Mouse (Mus musculus) MEL (cell line): ENCODE results near the gene Arid1b. TPM values are rescaled to one million over a fixed set of nuclear protein-coding genes. Genes with fewer than 3 reads are reported as not detected.

Source experiments
- DNase-seq: peaks from one replicate; pipeline ENCODE4 v3.0.0; 2011; ENCODE audit warnings: low read depth, low spot score
- H3K27ac ChIP-seq: 2 replicates; pipeline ENCODE4 v1.5.1; 2012; ENCODE audit warnings: low read depth, mild to moderate bottlenecking, control low read depth, low read length, moderate library complexity; ENCODE audit not compliant: control insufficient read depth
- H3K27me3 ChIP-seq, 2 experiments: fragments of 150-350 bp in 1 of 2; sonication (generic) in 1 of 2; 2 replicates each; pipeline ENCODE4 v1.6.1; 2012; ENCODE audit warnings: low read length in 2 of 2, mild to moderate bottlenecking in 2 of 2, improper control_type of control experiment in 1 of 2, moderate library complexity in 1 of 2; ENCODE audit not compliant: insufficient read depth in 2 of 2, control insufficient read depth in 1 of 2
- H3K36me3 ChIP-seq, 2 experiments: 2 replicates each; pipeline ENCODE4 v1.6.1; 2012 to 2014; ENCODE audit warnings: low read length in 2 of 2, improper control_type of control experiment in 1 of 2, inconsistent platforms in 1 of 2, mild to moderate bottlenecking in 1 of 2; ENCODE audit not compliant: insufficient read depth in 2 of 2, control insufficient read depth in 1 of 2
- H3K4me1 ChIP-seq, 2 experiments: fragments of 150-350 bp in 1 of 2; sonication (generic) in 1 of 2; 2 replicates each; pipeline ENCODE4 v1.6.1; 2012; ENCODE audit warnings: low read length in 2 of 2, improper control_type of control experiment in 1 of 2, mild to moderate bottlenecking in 1 of 2; ENCODE audit not compliant: insufficient read depth in 2 of 2, control insufficient read depth in 1 of 2
- H3K4me3 ChIP-seq, 2 experiments: fragments of 150-350 bp in 1 of 2; sonication (generic) in 1 of 2; 2 replicates each; pipeline ENCODE4 v1.5.1; 2012; ENCODE audit warnings: low read depth in 2 of 2, low read length in 2 of 2, mild to moderate bottlenecking in 2 of 2, moderate library complexity in 2 of 2, control low read depth in 1 of 2, improper control_type of control experiment in 1 of 2; ENCODE audit not compliant: control insufficient read depth in 1 of 2, insufficient read depth in 1 of 2
- H3K79me2 ChIP-seq: 2 replicates; pipeline ENCODE4 v1.6.1; 2012; ENCODE audit warnings: mild to moderate bottlenecking, low read length, moderate library complexity; ENCODE audit not compliant: control insufficient read depth, poor library complexity, insufficient read depth
- H3K9ac ChIP-seq: 2 replicates; pipeline ENCODE4 v1.6.1; 2012; ENCODE audit warnings: low read depth, mild to moderate bottlenecking, control low read depth, low read length, moderate library complexity; ENCODE audit not compliant: control insufficient read depth, poor library complexity, severe bottlenecking
- H3K9me3 ChIP-seq: fragments of 150-350 bp; sonication (generic); replicated peaks from 2 replicates; pipeline ENCODE4 v1.6.1; 2012; ENCODE audit warnings: mild to moderate bottlenecking, low read length, improper control_type of control experiment, moderate library complexity; ENCODE audit not compliant: insufficient read depth
- BHLHE40 ChIP-seq: IDR thresholded peaks from 2 replicates; pipeline ENCODE4 v1.6.1; 2012; ENCODE audit warnings: low read depth, mild to moderate bottlenecking, inconsistent platforms, low read length, improper control_type of control experiment, borderline replicate concordance
- CHD1 ChIP-seq: IDR thresholded peaks from 2 replicates; pipeline ENCODE4 v1.6.1; 2012; ENCODE audit warnings: low read depth, mild to moderate bottlenecking, inconsistent platforms, low read length, improper control_type of control experiment
- E2F4 ChIP-seq: IDR thresholded peaks from 2 replicates; pipeline ENCODE4 v1.6.1; 2011; ENCODE audit warnings: low read depth, low read length, improper control_type of control experiment, borderline replicate concordance
- ELF1 ChIP-seq: IDR thresholded peaks from 2 replicates; pipeline ENCODE4 v1.6.1; 2014; ENCODE audit warnings: low read depth, mild to moderate bottlenecking, inconsistent platforms, low read length, improper control_type of control experiment, moderate library complexity
- GABPA ChIP-seq: IDR thresholded peaks from 2 replicates; pipeline ENCODE4 v1.6.1; 2012; ENCODE audit warnings: low read depth, mild to moderate bottlenecking, inconsistent platforms, low read length, improper control_type of control experiment, moderate library complexity
- GATA1 ChIP-seq: IDR thresholded peaks from 2 replicates; pipeline ENCODE4 v1.6.1; 2011; ENCODE audit warnings: low read depth, low read length, improper control_type of control experiment
- JUND ChIP-seq: IDR thresholded peaks from 2 replicates; pipeline ENCODE4 v1.6.1; 2011; ENCODE audit warnings: low read depth, mild to moderate bottlenecking, improper control_type of control experiment, low read length
- MAX ChIP-seq: IDR thresholded peaks from 2 replicates; pipeline ENCODE4 v1.6.1; 2011; ENCODE audit warnings: low read length, improper control_type of control experiment
- MYB ChIP-seq: IDR thresholded peaks from 2 replicates; pipeline ENCODE4 v1.6.1; 2011; ENCODE audit warnings: mild to moderate bottlenecking, low read depth, low read length, improper control_type of control experiment
- NELFE ChIP-seq: IDR thresholded peaks from 2 replicates; pipeline ENCODE4 v1.6.1; 2011; ENCODE audit warnings: low read depth, low read length, improper control_type of control experiment
- NRF1 ChIP-seq: IDR thresholded peaks from 2 replicates; pipeline ENCODE4 v1.6.1; 2014; ENCODE audit warnings: low read depth, mild to moderate bottlenecking, inconsistent platforms, low read length, improper control_type of control experiment, moderate library complexity; ENCODE audit not compliant: poor library complexity, insufficient read depth, severe bottlenecking
- RCOR1 ChIP-seq: IDR thresholded peaks from 2 replicates; pipeline ENCODE4 v1.6.1; 2012; ENCODE audit warnings: low read depth, mild to moderate bottlenecking, inconsistent platforms, low read length, improper control_type of control experiment
- TCF12 ChIP-seq: IDR thresholded peaks from 2 replicates; pipeline ENCODE4 v1.6.1; 2014; ENCODE audit warnings: low read depth, mild to moderate bottlenecking, inconsistent platforms, low read length, improper control_type of control experiment, moderate library complexity
- USF2 ChIP-seq, 2 experiments: IDR thresholded peaks; 2 replicates each; pipeline ENCODE4 v1.6.1; 2011 to 2012; ENCODE audit warnings: improper control_type of control experiment in 2 of 2, low read length in 2 of 2, borderline replicate concordance in 1 of 2, inconsistent platforms in 1 of 2, low read depth in 1 of 2, mild to moderate bottlenecking in 1 of 2; ENCODE audit not compliant: insufficient read depth in 1 of 2
- ZC3H11A ChIP-seq: IDR thresholded peaks from 2 replicates; pipeline ENCODE4 v1.6.1; 2012; ENCODE audit warnings: low read depth, mild to moderate bottlenecking, inconsistent platforms, low read length, improper control_type of control experiment
- polyA plus RNA-seq, 2 experiments: library from polyadenylated mRNA; stranded (reverse) in 1 of 2; unstranded in 1 of 2; fragments of >175 nt in 1 of 2; fragments of >200 nt in 1 of 2; gene quantifications; 2 replicates each; pipeline versions ENCODE4 v1.2.1 to v1.2.4; 2012; ENCODE audit warnings: low replicate concordance in 2 of 2, low read depth in 1 of 2; ENCODE audit not compliant: insufficient read length in 2 of 2, insufficient read depth in 1 of 2, missing spikeins in 1 of 2
- total RNA-seq: library from RNA; depleted of rRNA; stranded (reverse); fragments of 300-350 nt; gene quantifications from 2 replicates; pipeline ENCODE4 v1.2.3, GENCODE M21; 2012

Arid1b gene
- total and polyA plus RNA-seq, 3 experiments = 13.4 to 17.4 TPM; not detected in 1

DNA sequence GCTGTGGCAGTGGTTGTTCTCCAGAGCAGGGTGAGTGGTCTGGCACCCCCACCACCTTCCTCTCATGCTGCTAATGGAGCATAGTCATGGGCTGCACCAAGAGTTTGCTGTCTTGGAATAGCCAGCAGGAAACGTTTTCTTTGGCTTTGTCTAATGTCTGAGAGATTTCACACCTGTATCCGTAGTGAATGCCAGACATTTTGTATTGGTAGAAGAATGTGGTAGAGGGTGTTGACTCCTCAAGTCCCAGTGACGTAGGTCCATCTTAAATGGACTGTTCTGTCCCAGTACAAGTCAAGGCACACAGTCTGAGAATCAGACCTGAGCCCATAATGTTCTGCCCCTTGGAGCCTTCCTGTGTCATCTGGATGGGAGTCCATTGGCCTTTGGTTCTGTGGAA lies 39.2 kb downstream of the Arid1b start:
- no peak overlapping the region for H3K27ac ChIP-seq
- no peaks in the 10 kb centered on the region for H3K9me3 ChIP-seq
- H3K4me1 ChIP-seq = no peaks in the 10 kb centered on the region; a peak in 1 of 4 replicates
- DNase-seq = no peak
- no peak for TF ChIP-seq MYB
- no peak for TF ChIP-seq ZC3H11A
- TF ChIP-seq USF2 (IDR thresholded peaks at IDR 0.05; ENCODE audit: borderline replicate concordance in 1 of 2, insufficient read depth in 1 of 2, low read depth in 1 of 2, low read length in 2 of 2) = no peak
- TF ChIP-seq NRF1 = no peak
- no peak overlapping the region for H3K9ac ChIP-seq
- peaks cover 25% of the 10 kb centered on the region for H3K79me2 ChIP-seq
- no peaks in the 10 kb centered on the region for H3K27me3 ChIP-seq
- H3K36me3 ChIP-seq = no peaks in the 10 kb centered on the region; a peak in 1 of 4 replicates
- no peak overlapping the region for H3K4me3 ChIP-seq

DNA sequence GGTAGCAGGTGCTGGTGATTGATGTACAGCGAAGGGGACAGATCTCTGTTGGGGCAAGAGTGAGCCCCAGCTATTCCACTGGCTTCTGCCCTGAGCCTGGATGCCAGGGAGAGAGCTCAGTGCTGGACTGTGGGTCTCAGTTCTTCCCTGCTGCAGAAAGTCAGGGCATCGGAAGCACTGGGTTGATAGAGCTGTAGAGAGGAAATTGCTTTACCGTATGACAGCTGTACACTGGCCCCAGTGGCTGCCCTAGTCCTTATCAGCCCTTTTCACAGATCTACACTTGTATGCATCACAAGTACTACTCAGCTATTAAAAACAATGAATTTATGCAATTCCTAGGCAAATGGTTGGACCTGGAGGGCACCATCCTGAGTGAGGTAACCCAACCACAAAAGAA lies 40.1 kb downstream of the Arid1b start:
- no peaks in the 10 kb centered on the region for H3K9me3 ChIP-seq
- peaks cover 19% of the 10 kb centered on the region for H3K79me2 ChIP-seq
- H3K4me3 ChIP-seq = no peak overlapping the region
- no peaks in the 10 kb centered on the region for H3K27me3 ChIP-seq
- peak; percentile 27 for DNase-seq
- no peaks in the 10 kb centered on the region; a peak in 1 of 4 replicates for H3K36me3 ChIP-seq
- no peak overlapping the region for H3K9ac ChIP-seq
- no peaks in the 10 kb centered on the region; a peak in 1 of 4 replicates for H3K4me1 ChIP-seq
- no peak for TF ChIP-seq ELF1
- no peak for TF ChIP-seq RCOR1
- no peak for TF ChIP-seq MAX
- TF ChIP-seq NRF1 = no peak
- TF ChIP-seq CHD1 = no peak
- TF ChIP-seq GABPA = no peak
- no peak for TF ChIP-seq TCF12
- TF ChIP-seq E2F4 = no peak
- TF ChIP-seq NELFE = no peak
- no peak overlapping the region for H3K27ac ChIP-seq

DNA sequence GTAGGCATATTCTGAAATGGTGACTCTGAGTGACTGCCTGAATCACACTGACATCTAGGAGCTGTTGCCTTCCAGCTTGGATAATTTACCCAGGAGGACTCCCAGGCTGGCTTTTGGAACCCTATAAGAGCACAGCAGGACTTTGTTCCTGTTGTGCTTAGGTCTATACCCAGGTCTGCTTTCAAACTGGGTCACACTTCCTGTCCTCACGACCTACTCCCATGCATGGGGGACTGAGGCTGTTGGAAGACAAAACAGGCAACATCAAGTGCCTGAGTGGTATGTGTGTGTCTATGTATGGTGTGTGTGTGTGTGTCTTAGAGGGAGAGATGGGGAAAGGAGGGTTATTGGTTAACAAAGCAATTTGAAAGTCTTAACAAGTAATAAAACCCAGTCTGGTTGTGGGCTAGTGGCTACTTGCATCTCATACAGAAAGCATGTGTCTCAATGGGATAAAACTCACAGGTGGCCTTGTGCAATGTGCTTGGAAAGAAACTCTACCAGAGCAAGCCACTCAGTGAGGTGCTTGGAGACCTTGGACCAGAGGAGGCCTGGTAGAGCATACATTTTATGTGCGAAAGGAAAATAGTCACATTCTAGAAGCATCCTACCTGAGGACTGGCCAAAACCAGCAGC lies 42.2 kb downstream of the Arid1b start:
- no peak for TF ChIP-seq GATA1
- TF ChIP-seq JUND = no peak
- TF ChIP-seq RCOR1 = no peak
- TF ChIP-seq BHLHE40 = no peak
- no peak for TF ChIP-seq MAX
- TF ChIP-seq NRF1 = no peak
- Histone ChIP-seq H3K9me3 (no peaks in the 10 kb centered on the region), H3K27ac (no peak overlapping the region), H3K4me3 (no peak overlapping the region), H3K79me2 (peaks cover 5% of the 10 kb centered on the region), H3K36me3 (peaks cover 0 to 1% of the 10 kb centered on the region in 2 experiments; a peak in 2 of 4 replicates), H3K27me3 (no peaks in the 10 kb centered on the region), H3K4me1 (no peaks in the 10 kb centered on the region; a peak in 1 of 4 replicates), H3K9ac (no peak overlapping the region)
- no peak for DNase-seq
